Mouse (Mus musculus) liver, embryonic 14.5 days (tissue): Measurements from ENCODE around the gene Emp3. TPM values are rescaled to one million over a fixed set of nuclear protein-coding genes. Genes with fewer than 3 reads are reported as not detected.

Experiments used
- ATAC-seq: fragments of 200-750 bp; cut with Nextera tagmentation; 2 replicates; pipeline ENCODE4 v1.8.0; 2017; ENCODE audit warnings: moderate number of reproducible peaks, mild to moderate bottlenecking, moderate library complexity; ENCODE audit not compliant: insufficient read depth
- DNase-seq, 3 experiments: peaks; one replicate each; pipeline ENCODE4 v3.0.0-alpha.2; 2012 to 2013; ENCODE audit warnings: low read depth in 3 of 3, low spot score in 3 of 3
- H3K27ac ChIP-seq: fragments of 300-500 bp; sonication (generic); 2 replicates; pipeline ENCODE4 v1.5.1; 2014; ENCODE audit warnings: moderate library complexity, mild to moderate bottlenecking, control low read depth, inconsistent platforms
- H3K27me3 ChIP-seq: fragments of 300-500 bp; sonication (generic); 2 replicates; pipeline ENCODE4 v1.6.1; 2014; ENCODE audit warnings: mild to moderate bottlenecking, low read length, moderate library complexity; ENCODE audit not compliant: control insufficient read depth, insufficient read depth
- H3K36me3 ChIP-seq: fragments of 300-500 bp; sonication (generic); replicated peaks from 2 replicates; pipeline ENCODE4 v1.6.1; 2014; ENCODE audit warnings: low read depth; ENCODE audit not compliant: control insufficient read depth, insufficient read depth
- H3K4me1 ChIP-seq, 2 experiments: fragments of 200-500 bp in 1 of 2; fragments of 300-500 bp in 1 of 2; sonication (generic) in 1 of 2; replicated peaks; 2 replicates each; pipeline ENCODE4 v1.6.1; 2012 to 2014; ENCODE audit warnings: antibody characterized with exemption in 1 of 2, inconsistent platforms in 1 of 2, low read length in 1 of 2; ENCODE audit not compliant: control insufficient read depth in 2 of 2, insufficient read depth in 2 of 2
- H3K4me2 ChIP-seq: fragments of 300-500 bp; sonication (generic); 2 replicates; pipeline ENCODE4 v1.6.1; 2014; ENCODE audit warnings: low read depth, mild to moderate bottlenecking, control low read depth, moderate library complexity
- H3K4me3 ChIP-seq, 2 experiments: fragments of 200-500 bp in 1 of 2; fragments of 300-500 bp in 1 of 2; sonication (generic) in 1 of 2; 2 replicates each; pipeline ENCODE4 v1.5.1; 2012 to 2014; ENCODE audit warnings: low read depth in 2 of 2, low read length in 2 of 2, mild to moderate bottlenecking in 2 of 2, control low read depth in 1 of 2, inconsistent platforms in 1 of 2, moderate library complexity in 1 of 2; ENCODE audit not compliant: insufficient read depth in 1 of 2
- H3K9ac ChIP-seq: fragments of 300-500 bp; sonication (generic); replicated peaks from 2 replicates; pipeline ENCODE4 v1.6.1; 2014; ENCODE audit warnings: mild to moderate bottlenecking, control low read depth, moderate library complexity
- H3K9me3 ChIP-seq: fragments of 300-500 bp; sonication (generic); 2 replicates; pipeline ENCODE4 v1.6.1; 2016; ENCODE audit warnings: low read length, mixed read lengths; ENCODE audit not compliant: control insufficient read depth
- CTCF ChIP-seq: IDR thresholded peaks from 2 replicates; pipeline ENCODE4 v1.5.1; 2016; ENCODE audit warnings: antibody characterized with exemption, low read depth, control low read depth
- EP300 ChIP-seq: IDR thresholded peaks from 2 replicates; pipeline ENCODE4 v1.6.1; 2016; ENCODE audit warnings: antibody characterized with exemption, low read depth
- WGBS: fragments of 180-500 bp; shearing (Covaris S2); extraction: QIAGEN DNeasy Blood & Tissue Kit; methylation state at CpG from one replicate; pipeline ENCODE4 v1.1.7; 2014; ENCODE audit not compliant: insufficient replicate concordance; 5-methylcytosine and 5-hydroxymethylcytosine counted together
- polyA plus RNA-seq, 2 experiments: library from polyadenylated mRNA; depleted of rRNA in 1 of 2; stranded (reverse) in 1 of 2; unstranded in 1 of 2; fragments of >200 nt; fragmentation: Nextera tagmentation in 1 of 2; extraction: Ambion mirVana in 1 of 2; gene quantifications; 2 replicates each; pipeline versions ENCODE4 v1.2.1 to v1.2.3; 2012 to 2014

The Emp3 gene
- polyA plus RNA-seq, 2 experiments = 29.0 to 54.9 TPM

DNA sequence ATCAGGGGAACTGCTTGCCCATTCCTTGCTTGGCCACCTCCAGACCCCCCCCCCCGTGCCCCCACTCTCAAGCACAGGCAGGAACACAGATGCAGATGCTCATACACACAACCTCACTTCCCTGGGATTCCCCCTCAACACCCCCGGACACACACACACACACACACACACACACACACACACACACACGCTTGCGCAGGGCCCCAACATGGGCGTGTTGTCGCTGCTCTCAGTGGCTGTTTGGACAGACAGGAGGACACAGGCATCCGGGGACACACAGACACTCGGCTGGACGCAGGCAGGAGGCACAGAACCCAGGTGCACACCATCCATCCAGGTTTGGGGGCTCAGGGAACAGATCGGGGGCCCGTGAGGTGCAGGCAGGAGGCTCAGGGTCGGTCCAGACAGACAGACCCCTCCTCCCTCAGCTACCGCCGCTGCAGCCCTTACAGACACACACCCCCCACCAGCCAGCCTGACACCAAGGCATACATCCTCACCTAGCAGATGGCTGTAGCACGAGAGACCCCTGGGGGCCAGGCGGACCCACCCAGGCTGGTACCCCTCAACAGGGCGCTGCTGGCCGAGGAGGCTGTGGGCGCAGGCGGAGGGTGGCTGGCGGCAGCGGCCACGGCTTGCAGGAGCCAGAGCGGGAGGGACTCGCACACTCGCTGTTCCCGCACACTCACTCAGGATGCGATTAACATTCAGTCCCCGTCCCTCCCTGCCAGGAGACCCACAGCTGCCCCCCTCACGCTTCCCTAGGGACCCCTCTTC, 50.7 kb downstream of the Emp3 start:
- Histone ChIP-seq H3K9ac (no peak overlapping the region), H3K27ac (no peak overlapping the region), H3K27me3 (peaks cover 62% of the 10 kb centered on the region), H3K4me1 (peaks cover 0 to 11% of the 10 kb centered on the region in 2 experiments; a peak in 2 of 4 replicates), H3K4me2 (no peak overlapping the region), H3K9me3 (no peaks in the 10 kb centered on the region), H3K36me3 (peaks cover 8% of the 10 kb centered on the region), H3K4me3 (no peak overlapping the region)
- TF ChIP-seq CTCF (no peak), EP300 (no peak)
- no peak for DNase-seq
- no peak for ATAC-seq
- WGBS = 3% methylated on average over 30 of the region's 30 CpGs

DNA sequence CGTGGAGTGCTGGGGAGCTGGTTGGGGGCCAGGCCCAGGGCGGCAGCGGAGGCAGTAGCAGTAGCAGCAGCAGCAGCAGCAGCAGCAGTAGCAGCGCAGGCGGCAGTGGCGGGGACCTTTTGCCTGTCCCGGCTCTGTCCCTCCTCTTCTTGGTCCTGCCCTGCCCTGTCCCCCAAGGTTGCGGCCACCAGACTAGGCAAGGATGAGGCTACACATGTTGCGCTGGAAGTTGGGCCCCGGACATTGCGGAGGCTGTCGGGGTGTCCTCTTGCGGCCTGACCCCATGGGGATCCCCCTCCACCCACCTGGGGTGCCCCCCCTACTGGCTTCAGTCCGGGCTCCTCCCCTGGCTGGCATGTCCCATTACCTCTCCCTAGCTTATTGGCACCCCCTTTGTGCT, 51.4 kb downstream of the Emp3 start:
- TF ChIP-seq CTCF (no peak), EP300 (no peak)
- DNase-seq = no peak
- H3K4me3 ChIP-seq = no peak overlapping the region

DNA sequence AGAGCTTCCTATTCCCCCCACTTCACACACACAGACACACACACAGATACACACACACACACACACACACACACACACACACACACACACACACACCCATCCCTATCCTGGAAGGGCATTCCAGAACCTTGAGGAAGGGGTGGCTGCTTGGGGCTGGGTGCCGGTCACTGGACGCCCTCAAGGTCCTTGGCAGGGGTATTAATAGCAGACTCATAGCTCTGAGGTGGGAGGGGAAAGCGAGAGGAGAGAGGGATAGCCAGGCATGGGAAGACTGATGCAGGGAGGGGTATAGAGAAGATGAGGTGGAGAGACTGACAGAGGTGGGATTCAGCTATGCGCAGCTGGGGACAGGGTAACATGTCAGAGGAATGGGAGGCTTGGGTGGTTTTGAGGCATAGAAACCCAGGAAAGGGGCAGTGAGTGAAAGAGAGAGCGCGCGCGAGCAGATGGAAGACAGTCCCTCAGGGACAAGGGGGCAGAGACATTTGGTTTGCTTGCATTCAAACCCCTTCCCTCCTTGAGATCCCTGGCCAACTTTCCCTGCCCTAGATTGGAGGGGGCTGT, 52.0 kb downstream of the Emp3 start:
- no peaks in the 10 kb centered on the region for H3K9me3 ChIP-seq
- WGBS = 26% methylated on average over 8 of the region's 8 CpGs
- DNase-seq = no peak
- peaks cover 62% of the 10 kb centered on the region for H3K27me3 ChIP-seq
- TF ChIP-seq CTCF = no peak
- no peak for TF ChIP-seq EP300
- no peak overlapping the region for H3K4me3 ChIP-seq
- H3K36me3 ChIP-seq = no peaks in the 10 kb centered on the region
- no peak overlapping the region for H3K27ac ChIP-seq
- no peak for ATAC-seq
- no peak overlapping the region for H3K4me2 ChIP-seq
- peaks cover 0 to 10% of the 10 kb centered on the region in 2 experiments; a peak in 2 of 4 replicates for H3K4me1 ChIP-seq
- no peak overlapping the region for H3K9ac ChIP-seq

More for the DNA sequence above, 51.4 kb downstream of the Emp3 start:
- Histone ChIP-seq H3K27ac (no peak overlapping the region), H3K9me3 (no peaks in the 10 kb centered on the region), H3K4me1 (peaks cover 0 to 11% of the 10 kb centered on the region in 2 experiments; a peak in 2 of 4 replicates), H3K36me3 (peaks cover 4% of the 10 kb centered on the region), H3K4me2 (no peak overlapping the region), H3K9ac (no peak overlapping the region), H3K27me3 (peaks cover 62% of the 10 kb centered on the region)
- WGBS = 4% methylated on average over 14 of the region's 14 CpGs
- ATAC-seq = no peak

Other genes starting within 250 kb of the Emp3 start
- gene Ntn5, start 237.4 kb downstream of the Emp3 start, polyA plus RNA-seq (2012; rRNA removed) = 0.04 TPM in 1 of 2 replicates, not detected in the other
- gene Ntn5, start 237.4 kb downstream of the Emp3 start, polyA plus RNA-seq (2014; fragmentation: Nextera tagmentation; extraction: Ambion mirVana) = not detected in 2 replicates
- 0.02 and 0.03 TPM in 2 replicates for gene Sec1, start 227.0 kb downstream of the Emp3 start, polyA plus RNA-seq (2012; rRNA removed)
- gene Sec1, start 227.0 kb downstream of the Emp3 start, polyA plus RNA-seq (2014; fragmentation: Nextera tagmentation; extraction: Ambion mirVana) = not detected in 2 replicates
- gene Car11, start 221.6 kb downstream of the Emp3 start, polyA plus RNA-seq (2012; rRNA removed) = 0.23 and 0.58 TPM in 2 replicates
- 0.42 and 0.44 TPM in 2 replicates for gene Car11, start 221.6 kb downstream of the Emp3 start, polyA plus RNA-seq (2014; fragmentation: Nextera tagmentation; extraction: Ambion mirVana)
- 0.69 and 0.80 TPM in 2 replicates for gene Dbp, start 216.3 kb downstream of the Emp3 start, polyA plus RNA-seq (2012; rRNA removed)
- gene Dbp, start 216.3 kb downstream of the Emp3 start, polyA plus RNA-seq (2014; fragmentation: Nextera tagmentation; extraction: Ambion mirVana) = 0.51 and 0.54 TPM in 2 replicates
- 499 and 605 TPM in 2 replicates for gene Rpl18, start 205.9 kb downstream of the Emp3 start, polyA plus RNA-seq (2012; rRNA removed)
- 832 and 846 TPM in 2 replicates for gene Rpl18, start 205.9 kb downstream of the Emp3 start, polyA plus RNA-seq (2014; fragmentation: Nextera tagmentation; extraction: Ambion mirVana)
- 7.6 and 9.1 TPM in 2 replicates for gene Sphk2, start 203.4 kb downstream of the Emp3 start, polyA plus RNA-seq (2012; rRNA removed)
- 5.8 and 9.0 TPM in 2 replicates for gene Sphk2, start 203.4 kb downstream of the Emp3 start, polyA plus RNA-seq (2014; fragmentation: Nextera tagmentation; extraction: Ambion mirVana)
- gene Fam83e, start 200.2 kb downstream of the Emp3 start, polyA plus RNA-seq (2012; rRNA removed) = 0.31 and 0.32 TPM in 2 replicates
- gene Fam83e, start 200.2 kb downstream of the Emp3 start, polyA plus RNA-seq (2014; fragmentation: Nextera tagmentation; extraction: Ambion mirVana) = 0.14 and 0.32 TPM in 2 replicates
- not detected in 2 replicates for gene Spaca4, start 195.6 kb downstream of the Emp3 start, polyA plus RNA-seq (2012; rRNA removed)
- not detected in 2 replicates for gene Spaca4, start 195.6 kb downstream of the Emp3 start, polyA plus RNA-seq (2014; fragmentation: Nextera tagmentation; extraction: Ambion mirVana)
- gene Lmtk3, start 137.7 kb downstream of the Emp3 start, polyA plus RNA-seq (2012; rRNA removed) = 0.18 and 0.48 TPM in 2 replicates
- gene Lmtk3, start 137.7 kb downstream of the Emp3 start, polyA plus RNA-seq (2014; fragmentation: Nextera tagmentation; extraction: Ambion mirVana) = not detected in 2 replicates
- gene Sult2b1, start 136.7 kb downstream of the Emp3 start, polyA plus RNA-seq (2012; rRNA removed) = 0.06 and 0.35 TPM in 2 replicates
- 0.15 and 0.43 TPM in 2 replicates for gene Sult2b1, start 136.7 kb downstream of the Emp3 start, polyA plus RNA-seq (2014; fragmentation: Nextera tagmentation; extraction: Ambion mirVana)
- gene Cyth2, start 106.8 kb downstream of the Emp3 start, polyA plus RNA-seq (2012; rRNA removed) = 14.5 and 19.4 TPM in 2 replicates
- 23.0 and 26.5 TPM in 2 replicates for gene Cyth2, start 106.8 kb downstream of the Emp3 start, polyA plus RNA-seq (2014; fragmentation: Nextera tagmentation; extraction: Ambion mirVana)
- gene Kcnj14, start 96.6 kb downstream of the Emp3 start, polyA plus RNA-seq (2012; rRNA removed) = 0.06 and 0.11 TPM in 2 replicates
- gene Kcnj14, start 96.6 kb downstream of the Emp3 start, polyA plus RNA-seq (2014; fragmentation: Nextera tagmentation; extraction: Ambion mirVana) = 0.06 and 0.19 TPM in 2 replicates
- 11.2 and 12.8 TPM in 2 replicates for gene Grwd1, start 90.5 kb downstream of the Emp3 start, polyA plus RNA-seq (2012; rRNA removed)
- gene Grwd1, start 90.5 kb downstream of the Emp3 start, polyA plus RNA-seq (2014; fragmentation: Nextera tagmentation; extraction: Ambion mirVana) = 23.0 and 23.7 TPM in 2 replicates
- 53.9 and 74.6 TPM in 2 replicates for gene Kdelr1, start 48.6 kb downstream of the Emp3 start, polyA plus RNA-seq (2012; rRNA removed)
- gene Kdelr1, start 48.6 kb downstream of the Emp3 start, polyA plus RNA-seq (2014; fragmentation: Nextera tagmentation; extraction: Ambion mirVana) = 33.9 and 34.8 TPM in 2 replicates
- gene Grin2d, start 43.0 kb downstream of the Emp3 start, polyA plus RNA-seq (2012; rRNA removed) = 0.11 and 0.13 TPM in 2 replicates
- gene Grin2d, start 43.0 kb downstream of the Emp3 start, polyA plus RNA-seq (2014; fragmentation: Nextera tagmentation; extraction: Ambion mirVana) = 0.01 TPM in 1 of 2 replicates, not detected in the other
- 0.86 and 1.2 TPM in 2 replicates for gene Syngr4, start 24.7 kb downstream of the Emp3 start, polyA plus RNA-seq (2012; rRNA removed)
- 1.2 and 1.3 TPM in 2 replicates for gene Syngr4, start 24.7 kb downstream of the Emp3 start, polyA plus RNA-seq (2014; fragmentation: Nextera tagmentation; extraction: Ambion mirVana)
- gene Tmem143, start 24.5 kb downstream of the Emp3 start, polyA plus RNA-seq (2012; rRNA removed) = 8.6 and 10.2 TPM in 2 replicates
- 2.4 and 2.7 TPM in 2 replicates for gene Tmem143, start 24.5 kb downstream of the Emp3 start, polyA plus RNA-seq (2014; fragmentation: Nextera tagmentation; extraction: Ambion mirVana)
- 0.96 and 1.0 TPM in 2 replicates for gene Ccdc114, start 2.7 kb upstream of the Emp3 start, polyA plus RNA-seq (2012; rRNA removed)
- 0.82 and 1.2 TPM in 2 replicates for gene Ccdc114, start 2.7 kb upstream of the Emp3 start, polyA plus RNA-seq (2014; fragmentation: Nextera tagmentation; extraction: Ambion mirVana)
- 12.0 and 12.4 TPM in 2 replicates for gene Abcc6, start 108.9 kb upstream of the Emp3 start, polyA plus RNA-seq (2012; rRNA removed)
- gene Abcc6, start 108.9 kb upstream of the Emp3 start, polyA plus RNA-seq (2014; fragmentation: Nextera tagmentation; extraction: Ambion mirVana) = 4.1 and 7.8 TPM in 2 replicates
- gene Nomo1, start 112.3 kb upstream of the Emp3 start, polyA plus RNA-seq (2012; rRNA removed) = 13.6 and 17.0 TPM in 2 replicates
- gene Nomo1, start 112.3 kb upstream of the Emp3 start, polyA plus RNA-seq (2014; fragmentation: Nextera tagmentation; extraction: Ambion mirVana) = 12.9 and 14.9 TPM in 2 replicates
- gene Kcnj11, start 179.4 kb upstream of the Emp3 start, polyA plus RNA-seq (2012; rRNA removed) = 0.02 and 0.10 TPM in 2 replicates
- gene Kcnj11, start 179.4 kb upstream of the Emp3 start, polyA plus RNA-seq (2014; fragmentation: Nextera tagmentation; extraction: Ambion mirVana) = not detected in 2 replicates